Mouse (Mus musculus) neural tube, embryonic 15.5 days (tissue): ENCODE results near the gene Dock8. TPM values are rescaled to one million over a fixed set of nuclear protein-coding genes. Genes with fewer than 3 reads are reported as not detected.

Experiments used
- ATAC-seq: fragments of 200-750 bp; cut with Nextera tagmentation; 2 replicates; pipeline ENCODE4 v1.8.0; 2017; ENCODE audit warnings: mild to moderate bottlenecking, moderate TSS enrichment, moderate library complexity; ENCODE audit not compliant: low FRiP score
- H3K27ac ChIP-seq: fragments of 300-500 bp; sonication (generic); replicated peaks from 2 replicates; pipeline ENCODE4 v1.5.1; 2015; ENCODE audit warnings: mild to moderate bottlenecking, inconsistent platforms
- H3K27me3 ChIP-seq: fragments of 300-500 bp; sonication (generic); replicated peaks from 2 replicates; pipeline ENCODE4 v1.6.1; 2015; ENCODE audit warnings: inconsistent platforms
- H3K36me3 ChIP-seq: fragments of 300-500 bp; sonication (generic); 2 replicates; pipeline ENCODE4 v1.6.1; 2015; ENCODE audit warnings: inconsistent platforms
- H3K4me1 ChIP-seq: fragments of 300-500 bp; sonication (generic); 2 replicates; pipeline ENCODE4 v1.6.1; 2015; ENCODE audit warnings: inconsistent platforms
- H3K4me2 ChIP-seq: fragments of 300-500 bp; sonication (generic); 2 replicates; pipeline ENCODE4 v1.6.1; 2015; ENCODE audit warnings: inconsistent platforms, mild to moderate bottlenecking, moderate library complexity
- H3K4me3 ChIP-seq: fragments of 300-500 bp; sonication (generic); replicated peaks from 2 replicates; pipeline ENCODE4 v1.5.1; 2015; ENCODE audit warnings: mild to moderate bottlenecking, inconsistent platforms
- H3K9ac ChIP-seq: fragments of 300-500 bp; sonication (generic); replicated peaks from 2 replicates; pipeline ENCODE4 v1.6.1; 2015; ENCODE audit warnings: mild to moderate bottlenecking, inconsistent platforms
- H3K9me3 ChIP-seq: fragments of 300-500 bp; sonication (generic); replicated peaks from 2 replicates; pipeline ENCODE4 v1.6.1; 2016; ENCODE audit warnings: inconsistent platforms
- WGBS: fragments of 180-500 bp; shearing (Covaris S2); methylation state at CpG from one replicate; pipeline ENCODE4 v1.1.7; 2015; ENCODE audit warnings: mixed read lengths; 5-methylcytosine and 5-hydroxymethylcytosine counted together
- polyA plus RNA-seq: library from polyadenylated mRNA; unstranded; fragments of >200 nt; fragmentation: Nextera tagmentation; extraction: Ambion mirVana; gene quantifications from 2 replicates; pipeline ENCODE4 v1.2.1, GENCODE M21; 2015

The Dock8 gene
- polyA plus RNA-seq, 1 experiment from 2014 or later = 1.2 TPM

GRCm38 (mm10) chr19:25068518-25068917 is 69.2 kb downstream of the Dock8 start:
- no peaks in the 10 kb centered on the region for H3K36me3 ChIP-seq
- no peak overlapping the region for H3K27ac ChIP-seq
- no peaks in the 10 kb centered on the region for H3K27me3 ChIP-seq
- no peak overlapping the region for H3K4me2 ChIP-seq
- H3K9ac ChIP-seq = no peak overlapping the region
- WGBS = 91% methylated on average over 8 of the region's 8 CpGs
- ATAC-seq = no peak
- H3K4me1 ChIP-seq = peaks cover 16% of the 10 kb centered on the region
- H3K9me3 ChIP-seq = no peaks in the 10 kb centered on the region
- no peak overlapping the region for H3K4me3 ChIP-seq

DNA sequence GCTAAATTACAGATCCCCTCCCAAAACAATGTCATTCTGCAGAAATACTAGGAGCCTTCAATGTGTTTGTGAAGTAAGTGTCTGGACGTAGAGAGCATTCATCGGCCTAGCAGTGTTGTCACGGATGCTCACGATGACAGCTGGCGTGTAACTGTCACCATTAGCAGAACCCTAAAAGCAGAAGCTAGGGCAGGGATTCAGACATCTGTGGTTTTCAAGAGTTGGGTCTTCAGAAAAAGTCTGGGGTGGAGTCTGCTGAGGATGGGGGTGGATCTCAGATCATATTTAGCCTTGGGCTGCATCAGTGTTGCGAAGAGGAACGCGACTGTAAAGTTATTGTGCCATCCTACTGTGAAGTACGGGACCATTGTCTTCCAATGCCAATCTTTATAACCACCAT is 73.2 kb downstream of the Dock8 start:
- no peaks in the 10 kb centered on the region for H3K27me3 ChIP-seq
- no peak for ATAC-seq
- H3K36me3 ChIP-seq = no peaks in the 10 kb centered on the region
- 92% methylated on average over 9 of the region's 9 CpGs for WGBS
- no peak overlapping the region for H3K4me2 ChIP-seq
- peaks cover 16% of the 10 kb centered on the region for H3K4me1 ChIP-seq
- no peaks in the 10 kb centered on the region for H3K9me3 ChIP-seq
- H3K9ac ChIP-seq = no peak overlapping the region
- H3K4me3 ChIP-seq = no peak overlapping the region
- no peak overlapping the region for H3K27ac ChIP-seq

DNA sequence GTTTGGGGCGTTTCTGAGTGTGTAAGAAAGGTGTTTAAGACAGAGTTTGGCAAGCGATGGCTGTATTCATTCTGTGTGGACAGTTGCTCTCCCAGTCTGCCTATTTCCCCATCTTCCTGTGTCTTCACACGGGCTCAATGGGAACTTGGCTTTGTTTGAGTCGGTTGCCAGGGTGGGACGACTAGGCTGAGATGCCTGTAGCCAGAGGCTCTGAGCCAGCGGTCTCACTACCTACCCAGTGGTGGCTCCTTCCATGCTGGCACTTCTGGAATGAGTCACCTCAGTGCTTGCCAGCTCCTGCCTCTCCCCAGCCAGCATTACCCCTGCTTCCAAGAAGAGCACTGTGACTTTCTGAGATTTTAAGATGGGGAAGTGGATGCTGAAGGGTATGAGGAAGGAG is 75.4 kb downstream of the Dock8 start:
- Histone ChIP-seq H3K4me2 (no peak overlapping the region), H3K9ac (no peak overlapping the region), H3K4me3 (no peak overlapping the region), H3K27ac (no peak overlapping the region), H3K4me1 (peaks cover 16% of the 10 kb centered on the region), H3K9me3 (no peaks in the 10 kb centered on the region), H3K27me3 (no peaks in the 10 kb centered on the region), H3K36me3 (no peaks in the 10 kb centered on the region)
- 68% methylated on average over 6 of the region's 6 CpGs for WGBS
- ATAC-seq = no peak

- Histone ChIP-seq H3K27me3 (no peaks in the 10 kb centered on the region), H3K4me2 (no peak overlapping the region), H3K9me3 (no peaks in the 10 kb centered on the region), H3K4me1 (no peaks in the 10 kb centered on the region), H3K9ac (no peak overlapping the region), H3K36me3 (no peaks in the 10 kb centered on the region), H3K27ac (no peak overlapping the region), H3K4me3 (no peak overlapping the region)
- no peak for ATAC-seq
- 73% methylated on average over 7 of the region's 7 CpGs for WGBS
These were observed 78.3 kb downstream of the Dock8 start for GRCm38 (mm10) chr19:25077636-25078035.

DNA sequence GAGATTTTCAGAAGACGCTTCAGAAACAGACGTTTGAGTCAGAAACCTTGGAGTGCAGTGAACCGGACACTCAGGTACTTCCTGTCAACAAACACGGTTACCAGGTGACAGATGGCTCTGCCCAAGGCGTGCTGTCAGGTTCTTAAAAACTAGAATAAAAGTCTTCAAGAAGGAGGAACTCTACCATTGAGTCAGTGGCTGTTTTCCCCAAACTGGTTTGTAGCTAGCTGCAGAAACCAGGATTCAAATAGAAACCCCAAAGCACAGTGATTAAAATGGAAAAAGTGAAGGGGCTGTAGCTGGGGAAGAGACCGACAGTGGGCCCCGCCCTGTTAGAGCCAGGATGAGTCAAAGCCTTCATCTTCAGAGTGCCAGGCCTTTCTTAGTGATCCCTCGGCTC is 78.8 kb downstream of the Dock8 start:
- H3K27ac ChIP-seq = no peak overlapping the region
- no peaks in the 10 kb centered on the region for H3K9me3 ChIP-seq
- no peak overlapping the region for H3K4me2 ChIP-seq
- H3K9ac ChIP-seq = no peak overlapping the region
- 85% methylated on average over 8 of the region's 8 CpGs for WGBS
- H3K4me3 ChIP-seq = no peak overlapping the region
- H3K27me3 ChIP-seq = no peaks in the 10 kb centered on the region
- ATAC-seq = no peak
- H3K4me1 ChIP-seq = no peaks in the 10 kb centered on the region
- H3K36me3 ChIP-seq = no peaks in the 10 kb centered on the region

DNA sequence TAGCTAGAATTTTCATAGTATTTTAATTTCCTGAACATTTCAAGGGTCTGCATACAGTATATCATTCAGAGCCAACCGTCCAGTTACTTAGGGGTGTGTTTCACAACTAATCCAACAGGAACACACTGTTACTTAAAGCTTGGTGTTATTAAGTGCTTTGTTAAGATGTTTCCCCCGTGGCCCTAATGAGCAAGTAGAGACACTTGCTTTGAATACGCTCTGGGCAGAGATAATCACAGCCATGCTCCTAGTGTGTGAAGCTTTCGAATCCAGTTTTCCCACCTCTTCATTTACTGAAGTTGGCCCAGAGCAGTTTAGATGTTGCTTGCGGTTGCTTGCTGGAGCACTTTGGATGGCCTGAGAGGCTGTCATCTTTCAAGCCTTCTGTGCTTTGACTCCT is 80.8 kb downstream of the Dock8 start:
- Histone ChIP-seq H3K36me3 (no peaks in the 10 kb centered on the region), H3K4me3 (no peak overlapping the region), H3K9ac (no peak overlapping the region), H3K4me2 (no peak overlapping the region), H3K27me3 (no peaks in the 10 kb centered on the region), H3K9me3 (no peaks in the 10 kb centered on the region), H3K27ac (no peak overlapping the region), H3K4me1 (no peaks in the 10 kb centered on the region)
- no peak for ATAC-seq
- 65% methylated on average over 5 of the region's 5 CpGs for WGBS

GRCm38 (mm10) chr19:25082839-25083238 is 83.5 kb downstream of the Dock8 start:
- no peaks in the 10 kb centered on the region for H3K27me3 ChIP-seq
- H3K9ac ChIP-seq = no peak overlapping the region
- no peak overlapping the region for H3K27ac ChIP-seq
- WGBS = 89% methylated on average over 2 of the region's 2 CpGs
- no peaks in the 10 kb centered on the region for H3K4me1 ChIP-seq
- H3K4me3 ChIP-seq = no peak overlapping the region
- H3K36me3 ChIP-seq = no peaks in the 10 kb centered on the region
- ATAC-seq = no peak
- H3K4me2 ChIP-seq = no peak overlapping the region
- no peaks in the 10 kb centered on the region for H3K9me3 ChIP-seq

DNA sequence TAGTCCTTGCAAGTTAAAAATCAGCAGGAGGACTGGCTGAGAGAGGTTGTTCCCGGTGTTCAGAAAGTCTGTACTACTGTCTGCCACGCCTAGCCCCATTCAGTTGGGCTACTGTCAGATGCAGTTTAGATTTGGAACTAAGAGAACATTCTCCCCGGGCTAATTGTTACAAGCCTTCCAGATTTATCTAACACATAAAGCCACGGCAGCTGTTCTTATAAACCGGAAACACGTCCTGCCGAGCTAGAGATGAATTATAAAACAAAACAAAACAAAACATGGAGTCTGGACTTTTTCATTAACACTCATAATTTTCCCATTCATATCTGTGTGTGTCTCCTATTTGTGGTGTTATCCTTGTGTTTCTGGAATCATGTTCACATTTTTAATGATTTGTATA is 87.8 kb downstream of the Dock8 start:
- 65% methylated on average over 7 of the region's 7 CpGs for WGBS
- Histone ChIP-seq H3K36me3 (no peaks in the 10 kb centered on the region), H3K4me3 (no peak overlapping the region), H3K27ac (no peak overlapping the region), H3K9me3 (no peaks in the 10 kb centered on the region), H3K4me1 (no peaks in the 10 kb centered on the region), H3K4me2 (no peak overlapping the region), H3K9ac (no peak overlapping the region), H3K27me3 (no peaks in the 10 kb centered on the region)
- no peak for ATAC-seq

DNA sequence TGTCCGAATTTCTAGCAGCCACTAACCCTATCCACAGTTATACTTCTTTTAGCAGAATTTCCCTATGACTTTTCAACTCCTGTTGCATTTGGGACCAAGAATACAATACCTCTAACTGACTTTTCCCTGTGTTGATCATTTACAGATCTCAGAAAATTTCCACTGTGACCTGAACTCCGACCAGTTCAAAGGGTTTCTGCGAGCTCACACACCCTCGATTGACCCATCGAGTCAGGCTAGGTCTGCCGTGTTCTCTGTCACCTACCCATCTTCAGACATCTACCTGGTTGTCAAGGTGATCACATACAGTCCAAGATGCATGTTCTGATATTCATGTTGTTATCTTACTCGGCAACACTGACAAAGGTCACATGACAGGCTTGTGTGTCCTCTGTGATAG is 90.4 kb downstream of the Dock8 start:
- no peak for ATAC-seq
- no peak overlapping the region for H3K27ac ChIP-seq
- no peaks in the 10 kb centered on the region for H3K4me1 ChIP-seq
- H3K4me2 ChIP-seq = no peak overlapping the region
- no peaks in the 10 kb centered on the region for H3K9me3 ChIP-seq
- H3K9ac ChIP-seq = no peak overlapping the region
- H3K4me3 ChIP-seq = no peak overlapping the region
- WGBS = 93% methylated on average over 7 of the region's 7 CpGs
- no peaks in the 10 kb centered on the region for H3K36me3 ChIP-seq
- no peaks in the 10 kb centered on the region for H3K27me3 ChIP-seq

DNA sequence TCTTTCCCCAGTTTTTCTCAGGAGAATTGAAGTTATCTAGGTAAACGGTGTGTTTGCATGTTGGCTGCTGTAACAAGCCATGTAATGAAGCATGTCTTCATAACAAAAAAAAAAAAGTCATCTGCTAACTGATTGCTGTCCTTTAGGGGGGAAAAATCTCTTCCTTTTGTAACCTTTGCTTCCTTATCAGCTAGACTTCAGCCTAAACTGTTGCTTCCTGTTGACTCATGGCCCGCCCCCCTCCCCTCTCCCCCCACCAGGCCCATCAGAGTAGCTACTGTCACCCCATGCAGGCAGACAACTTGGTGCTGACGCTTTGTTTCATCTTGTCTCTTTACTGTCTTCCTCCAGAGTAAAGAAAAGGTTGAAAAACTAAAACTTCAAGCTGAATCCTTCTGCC is 95.8 kb downstream of the Dock8 start:
- no peaks in the 10 kb centered on the region for H3K9me3 ChIP-seq
- no peak overlapping the region for H3K4me3 ChIP-seq
- 57% methylated on average over 3 of the region's 3 CpGs for WGBS
- no peaks in the 10 kb centered on the region for H3K36me3 ChIP-seq
- no peaks in the 10 kb centered on the region for H3K27me3 ChIP-seq
- no peaks in the 10 kb centered on the region for H3K4me1 ChIP-seq
- ATAC-seq = no peak
- H3K27ac ChIP-seq = no peak overlapping the region
- H3K4me2 ChIP-seq = no peak overlapping the region
- H3K9ac ChIP-seq = no peak overlapping the region

DNA sequence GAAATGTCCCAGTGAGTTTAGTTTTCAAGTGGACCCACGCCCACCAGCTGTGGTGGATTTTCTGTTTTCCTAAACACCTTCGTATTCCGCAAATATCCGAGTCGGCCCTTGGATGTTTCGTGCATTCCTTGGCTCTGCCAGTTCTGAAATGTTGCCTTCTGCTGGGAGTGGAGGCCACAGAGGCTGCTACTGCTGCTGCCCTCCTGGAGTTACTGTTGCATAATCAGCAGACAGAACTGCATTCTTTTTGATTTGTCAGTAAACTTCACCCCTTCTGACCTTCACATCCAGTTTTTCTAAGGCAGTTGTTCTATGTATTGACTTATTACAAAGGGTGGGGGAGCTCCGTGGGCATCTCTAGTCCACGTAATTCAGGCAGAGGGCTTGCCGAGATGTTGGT is 97.0 kb downstream of the Dock8 start:
- WGBS = 84% methylated on average over 9 of the region's 9 CpGs
- Histone ChIP-seq H3K9ac (no peak overlapping the region), H3K4me3 (no peak overlapping the region), H3K36me3 (no peaks in the 10 kb centered on the region), H3K4me2 (no peak overlapping the region), H3K27me3 (no peaks in the 10 kb centered on the region), H3K27ac (no peak overlapping the region), H3K9me3 (no peaks in the 10 kb centered on the region), H3K4me1 (no peaks in the 10 kb centered on the region)
- no peak for ATAC-seq

DNA sequence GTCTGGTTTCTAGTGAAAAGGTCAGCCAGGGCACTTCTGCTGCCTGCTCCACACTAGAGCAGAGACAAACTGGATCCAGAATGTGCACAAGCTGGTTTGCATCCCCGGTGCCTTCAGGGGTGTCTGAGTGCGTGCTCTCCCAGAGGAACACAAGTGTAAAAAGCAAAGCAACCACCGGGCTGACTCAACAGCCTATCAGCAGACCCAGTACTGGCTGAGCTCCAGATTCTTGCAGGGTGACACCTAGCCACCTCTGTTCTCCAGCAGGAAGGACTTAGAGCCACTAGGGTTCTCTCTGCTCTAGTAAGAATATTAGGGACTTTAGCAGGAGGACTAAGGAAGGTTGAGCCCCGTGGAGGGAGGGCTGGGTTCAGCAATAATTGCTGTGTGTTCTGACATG is 97.7 kb downstream of the Dock8 start:
- H3K9me3 ChIP-seq = no peaks in the 10 kb centered on the region
- no peak overlapping the region for H3K4me2 ChIP-seq
- H3K4me3 ChIP-seq = no peak overlapping the region
- WGBS = 74% methylated on average over 4 of the region's 4 CpGs
- no peak overlapping the region for H3K9ac ChIP-seq
- H3K27me3 ChIP-seq = no peaks in the 10 kb centered on the region
- ATAC-seq = no peak
- H3K27ac ChIP-seq = no peak overlapping the region
- H3K36me3 ChIP-seq = no peaks in the 10 kb centered on the region
- H3K4me1 ChIP-seq = no peaks in the 10 kb centered on the region

- no peak for ATAC-seq
- 81% methylated on average over 7 of the region's 7 CpGs for WGBS
- no peak overlapping the region for H3K4me2 ChIP-seq
These were observed 98.2 kb downstream of the Dock8 start for GRCm38 (mm10) chr19:25097506-25097905.

More at GRCm38 (mm10) chr19:25097506-25097905, 98.2 kb downstream of the Dock8 start:
- Histone ChIP-seq H3K9me3 (no peaks in the 10 kb centered on the region), H3K4me1 (no peaks in the 10 kb centered on the region), H3K27me3 (no peaks in the 10 kb centered on the region), H3K4me3 (no peak overlapping the region), H3K9ac (no peak overlapping the region), H3K27ac (no peak overlapping the region), H3K36me3 (no peaks in the 10 kb centered on the region)
